Comparison of ENCODE assay signal across 15 mouse cellular contexts in the genomic region with DNA sequence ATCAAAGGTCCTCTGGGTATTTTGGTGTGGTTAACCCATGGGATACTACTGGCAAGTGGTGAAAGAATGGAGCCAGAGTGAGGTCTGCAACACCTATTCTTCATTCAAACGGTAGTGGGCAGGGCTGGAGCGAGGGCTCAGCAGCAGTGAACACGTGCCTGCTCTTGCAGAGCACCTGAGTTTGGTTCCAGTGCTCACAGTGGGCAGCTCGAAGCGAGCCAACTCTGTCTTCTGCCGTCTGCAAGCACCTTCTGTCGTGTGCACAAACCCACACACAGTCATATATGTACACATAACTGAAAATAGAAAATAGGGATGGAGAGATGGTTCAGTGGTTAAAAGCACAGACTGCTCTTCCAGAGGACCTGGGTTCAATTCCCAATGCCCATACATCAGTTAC.
"Had no signal": no experiment of that assay in that cellular context is flagged by ENCODE, and none has a peak within 500 bp of the region (broad histone marks: within the 10 kb centered on the region; RNA-seq: fewer than 3 reads in every experiment).

No protein-coding gene starts in this region.

- H3K36me3 ChIP-seq: limb, embryonic 15.5 days; liver, embryonic 12.5 days; midbrain, embryonic 10.5 days; neural tube, embryonic 15.5 days; stomach, embryonic 15.5 days had no signal

- H3K27me3 ChIP-seq: limb, embryonic 15.5 days; liver, embryonic 12.5 days; neural tube, embryonic 15.5 days; stomach, embryonic 15.5 days had no signal

- H3K4me1 ChIP-seq: limb, embryonic 15.5 days; liver, embryonic 12.5 days; stomach, embryonic 15.5 days had no signal

- H3K9me3 ChIP-seq: limb, embryonic 15.5 days; liver, embryonic 12.5 days; neural tube, embryonic 15.5 days; stomach, embryonic 15.5 days had no signal

- H3K4me2 ChIP-seq: limb, embryonic 15.5 days; liver, embryonic 12.5 days; lung, embryonic 14.5 days; neural tube, embryonic 15.5 days; stomach, embryonic 15.5 days had no signal

- H3K4me3 ChIP-seq: left cerebral cortex, adult 2 months; limb, embryonic 15.5 days; liver, embryonic 12.5 days; midbrain, embryonic 10.5 days; myocyte; neural tube, embryonic 15.5 days; stomach, embryonic 15.5 days had no signal

- ATAC-seq: liver, embryonic 12.5 days had no signal

- H3K9ac ChIP-seq: limb, embryonic 15.5 days; liver, embryonic 12.5 days; lung, embryonic 14.5 days; neural tube, embryonic 15.5 days; stomach, embryonic 15.5 days had no signal

- DNase-seq: kidney, postnatal 36 days; lung, embryonic 14.5 days; lung, postnatal 10 days; lung, postnatal 4 days; midbrain, embryonic 14.5 days; thymus, adult 2 months; thymus, postnatal 36 days had no signal

- H3K27ac ChIP-seq: kidney, postnatal 0 days; left cerebral cortex, adult 2 months; limb, embryonic 15.5 days; liver, embryonic 12.5 days; midbrain, embryonic 10.5 days; neural tube, embryonic 15.5 days; stomach, embryonic 15.5 days had no signal
